Mouse (Mus musculus) MEL (cell line): ENCODE measurements around the gene Chrng. TPM values are rescaled to one million over a fixed set of nuclear protein-coding genes. Genes with fewer than 3 reads are reported as not detected.

Experiments used
- DNase-seq: peaks from one replicate; pipeline ENCODE4 v3.0.0; 2011; ENCODE audit warnings: low read depth, low spot score
- H3K27ac ChIP-seq: 2 replicates; pipeline ENCODE4 v1.5.1; 2012; ENCODE audit warnings: low read depth, mild to moderate bottlenecking, control low read depth, low read length, moderate library complexity; ENCODE audit not compliant: control insufficient read depth
- H3K27me3 ChIP-seq, 2 experiments: fragments of 150-350 bp in 1 of 2; sonication (generic) in 1 of 2; 2 replicates each; pipeline ENCODE4 v1.6.1; 2012; ENCODE audit warnings: low read length in 2 of 2, mild to moderate bottlenecking in 2 of 2, improper control_type of control experiment in 1 of 2, moderate library complexity in 1 of 2; ENCODE audit not compliant: insufficient read depth in 2 of 2, control insufficient read depth in 1 of 2
- H3K36me3 ChIP-seq, 2 experiments: 2 replicates each; pipeline ENCODE4 v1.6.1; 2012 to 2014; ENCODE audit warnings: low read length in 2 of 2, improper control_type of control experiment in 1 of 2, inconsistent platforms in 1 of 2, mild to moderate bottlenecking in 1 of 2; ENCODE audit not compliant: insufficient read depth in 2 of 2, control insufficient read depth in 1 of 2
- H3K4me1 ChIP-seq, 2 experiments: fragments of 150-350 bp in 1 of 2; sonication (generic) in 1 of 2; 2 replicates each; pipeline ENCODE4 v1.6.1; 2012; ENCODE audit warnings: low read length in 2 of 2, improper control_type of control experiment in 1 of 2, mild to moderate bottlenecking in 1 of 2; ENCODE audit not compliant: insufficient read depth in 2 of 2, control insufficient read depth in 1 of 2
- H3K4me3 ChIP-seq, 2 experiments: fragments of 150-350 bp in 1 of 2; sonication (generic) in 1 of 2; 2 replicates each; pipeline ENCODE4 v1.5.1; 2012; ENCODE audit warnings: low read depth in 2 of 2, low read length in 2 of 2, mild to moderate bottlenecking in 2 of 2, moderate library complexity in 2 of 2, control low read depth in 1 of 2, improper control_type of control experiment in 1 of 2; ENCODE audit not compliant: control insufficient read depth in 1 of 2, insufficient read depth in 1 of 2
- H3K79me2 ChIP-seq: 2 replicates; pipeline ENCODE4 v1.6.1; 2012; ENCODE audit warnings: mild to moderate bottlenecking, low read length, moderate library complexity; ENCODE audit not compliant: control insufficient read depth, poor library complexity, insufficient read depth
- H3K9ac ChIP-seq: 2 replicates; pipeline ENCODE4 v1.6.1; 2012; ENCODE audit warnings: low read depth, mild to moderate bottlenecking, control low read depth, low read length, moderate library complexity; ENCODE audit not compliant: control insufficient read depth, poor library complexity, severe bottlenecking
- H3K9me3 ChIP-seq: fragments of 150-350 bp; sonication (generic); replicated peaks from 2 replicates; pipeline ENCODE4 v1.6.1; 2012; ENCODE audit warnings: mild to moderate bottlenecking, low read length, improper control_type of control experiment, moderate library complexity; ENCODE audit not compliant: insufficient read depth
- BHLHE40 ChIP-seq: IDR thresholded peaks from 2 replicates; pipeline ENCODE4 v1.6.1; 2012; ENCODE audit warnings: low read depth, mild to moderate bottlenecking, inconsistent platforms, low read length, improper control_type of control experiment, borderline replicate concordance
- CHD2 ChIP-seq: IDR thresholded peaks from 2 replicates; pipeline ENCODE4 v1.6.1; 2011; ENCODE audit warnings: low read length, improper control_type of control experiment
- CTCF ChIP-seq, 3 experiments: IDR thresholded peaks in 2 of 3; conservative IDR thresholded peaks in 1 of 3; 2 replicates each; pipeline ENCODE4 v1.5.1; 2011 to 2012; ENCODE audit warnings: low read length in 3 of 3, low read depth in 2 of 3, mild to moderate bottlenecking in 2 of 3, improper control_type of control experiment in 1 of 3, inconsistent platforms in 1 of 3, mixed read lengths in 1 of 3, moderate library complexity in 1 of 3; ENCODE audit not compliant: control insufficient read depth in 1 of 3, insufficient read depth in 1 of 3, poor library complexity in 1 of 3, severe bottlenecking in 1 of 3
- E2F4 ChIP-seq: IDR thresholded peaks from 2 replicates; pipeline ENCODE4 v1.6.1; 2011; ENCODE audit warnings: low read depth, low read length, improper control_type of control experiment, borderline replicate concordance
- ELF1 ChIP-seq: IDR thresholded peaks from 2 replicates; pipeline ENCODE4 v1.6.1; 2014; ENCODE audit warnings: low read depth, mild to moderate bottlenecking, inconsistent platforms, low read length, improper control_type of control experiment, moderate library complexity
- ETS1 ChIP-seq: IDR thresholded peaks from 2 replicates; pipeline ENCODE4 v1.6.1; 2012; ENCODE audit warnings: low read depth, mild to moderate bottlenecking, inconsistent platforms, low read length, improper control_type of control experiment, moderate library complexity
- GABPA ChIP-seq: IDR thresholded peaks from 2 replicates; pipeline ENCODE4 v1.6.1; 2012; ENCODE audit warnings: low read depth, mild to moderate bottlenecking, inconsistent platforms, low read length, improper control_type of control experiment, moderate library complexity
- GATA1 ChIP-seq: IDR thresholded peaks from 2 replicates; pipeline ENCODE4 v1.6.1; 2011; ENCODE audit warnings: low read depth, low read length, improper control_type of control experiment
- KAT2A ChIP-seq: conservative IDR thresholded peaks from 2 replicates; pipeline ENCODE4 v1.6.1; 2012; ENCODE audit warnings: low read depth, low read length, improper control_type of control experiment, inconsistent platforms
- MAX ChIP-seq: IDR thresholded peaks from 2 replicates; pipeline ENCODE4 v1.6.1; 2011; ENCODE audit warnings: low read length, improper control_type of control experiment
- MAZ ChIP-seq: IDR thresholded peaks from 2 replicates; pipeline ENCODE4 v1.6.1; 2012; ENCODE audit warnings: low read depth, mild to moderate bottlenecking, inconsistent platforms, low read length, improper control_type of control experiment
- MEF2A ChIP-seq: IDR thresholded peaks from 2 replicates; pipeline ENCODE4 v1.6.1; 2014; ENCODE audit warnings: low read depth, mild to moderate bottlenecking, inconsistent platforms, low read length, improper control_type of control experiment; ENCODE audit not compliant: poor library complexity, insufficient replicate concordance, severe bottlenecking; ENCODE audit errors: extremely low read depth
- MYB ChIP-seq: IDR thresholded peaks from 2 replicates; pipeline ENCODE4 v1.6.1; 2011; ENCODE audit warnings: mild to moderate bottlenecking, low read depth, low read length, improper control_type of control experiment
- NELFE ChIP-seq: IDR thresholded peaks from 2 replicates; pipeline ENCODE4 v1.6.1; 2011; ENCODE audit warnings: low read depth, low read length, improper control_type of control experiment
- POLR2A ChIP-seq, 2 experiments: IDR thresholded peaks; 2 replicates each; pipeline ENCODE4 v1.6.1; 2011 to 2012; ENCODE audit warnings: low read length in 2 of 2, mild to moderate bottlenecking in 2 of 2, control low read depth in 1 of 2, improper control_type of control experiment in 1 of 2, low read depth in 1 of 2, moderate library complexity in 1 of 2; ENCODE audit not compliant: control insufficient read depth in 1 of 2, insufficient read depth in 1 of 2, poor library complexity in 1 of 2
- POLR2AphosphoS2 ChIP-seq: IDR thresholded peaks from 2 replicates; pipeline ENCODE4 v1.6.1; 2011; ENCODE audit warnings: low read length, improper control_type of control experiment
- POLR2AphosphoS5 ChIP-seq: IDR thresholded peaks from 2 replicates; pipeline ENCODE4 v1.6.1; 2012; ENCODE audit warnings: low read depth, borderline replicate concordance, mild to moderate bottlenecking, inconsistent platforms, low read length, moderate library complexity, mixed read lengths
- RAD21 ChIP-seq: IDR thresholded peaks from 2 replicates; pipeline ENCODE4 v1.6.1; 2011; ENCODE audit warnings: mild to moderate bottlenecking, low read depth, low read length, improper control_type of control experiment
- SIN3A ChIP-seq: IDR thresholded peaks from 2 replicates; pipeline ENCODE4 v1.6.1; 2012; ENCODE audit warnings: low read length, improper control_type of control experiment, inconsistent platforms
- TAL1 ChIP-seq: IDR thresholded peaks from 2 replicates; pipeline ENCODE4 v1.6.1; 2012; ENCODE audit warnings: mild to moderate bottlenecking, inconsistent platforms, low read length, moderate library complexity, mixed read lengths
- TCF12 ChIP-seq: IDR thresholded peaks from 2 replicates; pipeline ENCODE4 v1.6.1; 2014; ENCODE audit warnings: low read depth, mild to moderate bottlenecking, inconsistent platforms, low read length, improper control_type of control experiment, moderate library complexity
- UBTF ChIP-seq: IDR thresholded peaks from 2 replicates; pipeline ENCODE4 v1.6.1; 2012; ENCODE audit warnings: low read depth, mild to moderate bottlenecking, inconsistent platforms, low read length, improper control_type of control experiment, moderate library complexity, borderline replicate concordance; ENCODE audit not compliant: insufficient read depth
- ZC3H11A ChIP-seq: IDR thresholded peaks from 2 replicates; pipeline ENCODE4 v1.6.1; 2012; ENCODE audit warnings: low read depth, mild to moderate bottlenecking, inconsistent platforms, low read length, improper control_type of control experiment
- ZKSCAN1 ChIP-seq: IDR thresholded peaks from 2 replicates; pipeline ENCODE4 v1.6.1; 2012; ENCODE audit warnings: low read depth, mild to moderate bottlenecking, inconsistent platforms, low read length, improper control_type of control experiment, moderate library complexity
- ZNF384 ChIP-seq: IDR thresholded peaks from 2 replicates; pipeline ENCODE4 v1.6.1; 2012; ENCODE audit warnings: low read depth, mild to moderate bottlenecking, inconsistent platforms, low read length, improper control_type of control experiment
- polyA plus RNA-seq, 2 experiments: library from polyadenylated mRNA; stranded (reverse) in 1 of 2; unstranded in 1 of 2; fragments of >175 nt in 1 of 2; fragments of >200 nt in 1 of 2; gene quantifications; 2 replicates each; pipeline versions ENCODE4 v1.2.1 to v1.2.4; 2012; ENCODE audit warnings: low replicate concordance in 2 of 2, low read depth in 1 of 2; ENCODE audit not compliant: insufficient read length in 2 of 2, insufficient read depth in 1 of 2, missing spikeins in 1 of 2
- total RNA-seq: library from RNA; depleted of rRNA; stranded (reverse); fragments of 300-350 nt; gene quantifications from 2 replicates; pipeline ENCODE4 v1.2.3, GENCODE M21; 2012

Gene Chrng
- total and polyA plus RNA-seq, 3 experiments = not detected

DNA sequence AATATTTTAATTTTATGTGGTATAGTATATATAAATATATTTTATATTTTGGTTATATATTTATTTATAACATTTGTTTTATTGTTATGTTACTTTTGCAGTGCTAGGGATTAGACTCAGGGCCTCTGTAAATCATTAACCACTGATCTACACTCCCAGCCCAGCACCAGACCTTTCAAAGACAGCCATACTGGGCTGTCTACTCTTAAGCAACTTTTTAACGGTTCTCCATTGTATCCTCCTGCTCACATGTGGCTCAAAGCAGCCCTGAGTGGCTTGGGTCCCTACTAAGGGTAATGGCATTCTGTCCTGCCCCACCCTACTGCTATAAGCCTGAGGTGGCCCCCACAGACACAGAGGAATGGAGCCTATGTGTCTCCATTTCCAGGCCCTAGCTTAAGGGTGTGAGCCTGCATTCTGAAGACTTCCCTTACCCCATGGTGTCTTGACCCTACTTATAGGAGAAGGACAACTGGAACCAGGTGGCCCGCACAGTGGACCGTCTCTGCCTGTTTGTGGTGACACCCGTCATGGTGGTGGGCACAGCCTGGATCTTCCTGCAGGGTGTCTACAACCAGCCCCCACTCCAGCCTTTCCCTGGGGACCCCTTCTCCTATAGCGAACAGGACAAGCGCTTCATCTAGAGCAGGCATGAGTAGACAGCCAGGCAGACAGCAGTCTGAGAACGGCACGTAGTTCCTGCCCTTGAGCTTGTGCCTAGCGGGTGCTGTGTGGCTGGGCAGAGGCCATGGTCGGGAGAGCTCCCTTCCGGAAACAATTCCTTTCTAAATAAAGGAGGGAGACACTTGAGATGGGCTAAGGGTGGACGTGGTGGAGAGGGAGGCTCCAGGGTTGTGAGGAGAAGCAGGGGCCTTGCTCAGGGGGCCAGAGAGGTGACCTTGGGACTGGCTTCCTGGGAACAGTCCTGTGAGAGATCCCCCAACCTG is 6.1 kb upstream of the Chrng start:
- peaks cover 10 to 11% of the 10 kb centered on the region in 2 experiments for H3K27me3 ChIP-seq
- H3K4me3 ChIP-seq = no peak overlapping the region
- H3K27ac ChIP-seq = no peak overlapping the region
- no peaks in the 10 kb centered on the region for H3K4me1 ChIP-seq
- TF ChIP-seq BHLHE40 (no peak), ZKSCAN1 (no peak), MYB (no peak), GATA1 (no peak), POLR2AphosphoS2 (no peak), UBTF (no peak), RAD21 (no peak), GABPA (no peak), CHD2 (no peak), NELFE (no peak), CTCF (IDR thresholded peaks at IDR 0.05 in 2 of 3, conservative IDR thresholded peaks at IDR 0.05 in 1 of 3; ENCODE audit: control insufficient read depth in 1 of 3, insufficient read depth in 1 of 3, low read depth in 2 of 3, low read length in 3 of 3, poor library complexity in 1 of 3, severe bottlenecking in 1 of 3) (no peak), TAL1 (no peak)
- no peak overlapping the region for H3K9ac ChIP-seq
- no peaks in the 10 kb centered on the region for H3K9me3 ChIP-seq
- H3K79me2 ChIP-seq = no peaks in the 10 kb centered on the region
- no peaks in the 10 kb centered on the region for H3K36me3 ChIP-seq
- DNase-seq = no peak

GRCm38 (mm10) chr1:87200811-87201210 is 3.6 kb upstream of the Chrng start:
- DNase-seq = no peak
- Histone ChIP-seq H3K27me3 (peaks cover 3 to 11% of the 10 kb centered on the region in 2 experiments), H3K4me3 (no peak overlapping the region), H3K9me3 (no peaks in the 10 kb centered on the region), H3K4me1 (no peaks in the 10 kb centered on the region), H3K79me2 (no peaks in the 10 kb centered on the region), H3K36me3 (no peaks in the 10 kb centered on the region), H3K9ac (no peak overlapping the region), H3K27ac (no peak overlapping the region)
- no peak for TF ChIP-seq POLR2AphosphoS5
- no peak for TF ChIP-seq E2F4
- no peak for TF ChIP-seq GATA1
- TF ChIP-seq ETS1 = no peak
- no peak for TF ChIP-seq KAT2A
- TF ChIP-seq GABPA = no peak
- no peak for TF ChIP-seq TAL1
- no peak for TF ChIP-seq NELFE
- TF ChIP-seq TCF12 = no peak
- no peak for TF ChIP-seq ZNF384
- TF ChIP-seq MAX = no peak
- no peak for TF ChIP-seq CHD2
- no peak for TF ChIP-seq ELF1
- TF ChIP-seq ZC3H11A = no peak
- TF ChIP-seq SIN3A = no peak
- no peak for TF ChIP-seq ZKSCAN1
- no peak for TF ChIP-seq MEF2A
- TF ChIP-seq MAZ = no peak
- TF ChIP-seq POLR2A (IDR thresholded peaks at IDR 0.05; ENCODE audit: control insufficient read depth in 1 of 2, insufficient read depth in 1 of 2, low read depth in 1 of 2, low read length in 2 of 2, poor library complexity in 1 of 2) = no peak
